Mouse (Mus musculus): Measurements from ENCODE around the gene Slc22a16.

GRCm38 (mm10) chr10:40637331-40637730 is 67.2 kb downstream of the Slc22a16 start:
- TF ChIP-seq CTCF (IDR thresholded peaks at IDR 0.05; ENCODE audit: borderline replicate concordance, insufficient read depth, low read length) (no peak), POLR2A (IDR thresholded peaks at IDR 0.05; ENCODE audit: low read depth, low read length) (no peak)

Data from embryonic fibroblast, embryonic 13.5 days (primary cell).